Mouse (Mus musculus): Measurements from ENCODE around the gene Slc6a11. TPM values are rescaled to one million over a fixed set of nuclear protein-coding genes. Genes with fewer than 3 reads are reported as not detected.

Slc6a11 gene
- 0.13 and 0.17 TPM in 2 replicates for polyA plus RNA-seq (2015; fragmentation: Nextera tagmentation; extraction: Ambion mirVana)

DNA sequence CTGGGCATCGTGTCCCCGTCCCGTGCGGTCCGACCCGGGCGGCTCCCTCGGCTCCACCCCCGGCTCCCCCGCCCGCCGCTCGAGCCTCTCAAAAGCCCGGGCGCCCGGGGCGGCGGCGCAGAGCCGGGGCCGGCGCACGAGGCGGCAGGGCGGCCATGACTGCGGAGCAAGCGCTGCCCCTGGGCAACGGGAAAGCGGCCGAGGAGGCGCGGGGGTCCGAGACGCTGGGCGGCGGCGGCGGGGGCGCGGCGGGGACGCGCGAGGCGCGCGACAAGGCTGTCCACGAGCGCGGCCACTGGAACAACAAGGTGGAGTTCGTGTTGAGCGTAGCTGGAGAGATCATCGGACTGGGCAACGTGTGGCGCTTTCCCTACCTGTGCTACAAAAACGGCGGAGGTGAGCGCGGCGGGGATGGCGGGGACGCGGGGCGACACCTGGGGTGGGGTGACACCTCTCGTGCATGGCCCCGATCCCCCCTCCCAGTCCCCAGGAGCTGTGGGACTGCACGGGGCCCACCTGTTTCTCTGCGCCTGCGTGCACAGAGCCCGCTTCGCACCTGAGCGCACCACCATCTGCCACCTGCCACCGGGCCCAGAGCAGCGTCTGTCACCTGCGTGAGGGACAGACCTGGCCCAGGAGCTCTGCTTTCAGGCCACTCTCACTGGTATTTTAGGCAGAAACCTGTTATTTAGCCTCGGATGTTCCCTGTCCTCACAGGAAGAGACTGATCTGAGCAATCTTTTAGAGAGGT lies at the start of gene Slc6a11:
Gene Slc6a11, plus strand, starts transcription at position 120 of the 751 bp plus-strand sequence.
- H3K4me3 ChIP-seq (replicated peaks), result peak within 1 kb of the TSS; percentile 46
- H3K4me1 ChIP-seq, result peaks cover 8% of the 10 kb centered on the region
- WGBS, result 4% methylated on average over 75 of the region's 76 CpGs
- no peak within 1 kb of the TSS for H3K27ac ChIP-seq
- H3K36me3 ChIP-seq, result no peaks in the 10 kb centered on the region
- ATAC-seq (replicated peaks; ENCODE audit: low FRiP score), result 0 out of 2 replicates have a peak, but pooled peaks have one; percentile 43
- H3K4me2 ChIP-seq, result peak within 1 kb of the TSS; percentile 85
- H3K27me3 ChIP-seq, result peaks cover 66% of the 10 kb centered on the region
- no peak within 1 kb of the TSS for H3K9ac ChIP-seq
- no peaks in the 10 kb centered on the region for H3K9me3 ChIP-seq (replicated peaks)

DNA sequence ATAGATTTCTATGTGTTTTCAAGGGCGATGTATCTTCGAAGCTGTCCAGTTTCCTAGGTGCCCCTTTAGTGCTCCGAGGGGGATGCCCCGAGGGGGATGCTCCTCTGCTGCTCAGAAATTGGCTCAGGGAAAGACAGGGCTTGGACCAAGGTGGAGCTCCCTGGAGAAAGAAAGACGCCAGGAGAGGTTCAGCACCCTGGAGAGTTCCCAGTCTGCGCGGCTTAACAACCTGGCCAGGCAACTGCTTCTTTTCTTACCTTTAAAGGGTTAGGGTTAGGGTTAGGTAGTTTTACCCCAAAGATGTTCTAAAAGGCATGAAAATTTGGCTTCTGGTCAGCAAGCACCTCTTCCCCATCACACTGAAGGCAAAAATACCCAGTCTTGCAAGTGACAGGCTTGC lies 43.9 kb upstream of the Slc6a11 start:
- Histone ChIP-seq H3K27me3 (peaks cover 22% of the 10 kb centered on the region), H3K4me3 (replicated peaks) (no peak overlapping the region), H3K9me3 (replicated peaks) (no peaks in the 10 kb centered on the region), H3K4me2 (no peak overlapping the region), H3K27ac (no peak overlapping the region), H3K4me1 (no peaks in the 10 kb centered on the region), H3K9ac (no peak overlapping the region), H3K36me3 (no peaks in the 10 kb centered on the region)
- 24% methylated on average over 7 of the region's 7 CpGs for WGBS
- no peak for ATAC-seq (replicated peaks; ENCODE audit: low FRiP score)

DNA sequence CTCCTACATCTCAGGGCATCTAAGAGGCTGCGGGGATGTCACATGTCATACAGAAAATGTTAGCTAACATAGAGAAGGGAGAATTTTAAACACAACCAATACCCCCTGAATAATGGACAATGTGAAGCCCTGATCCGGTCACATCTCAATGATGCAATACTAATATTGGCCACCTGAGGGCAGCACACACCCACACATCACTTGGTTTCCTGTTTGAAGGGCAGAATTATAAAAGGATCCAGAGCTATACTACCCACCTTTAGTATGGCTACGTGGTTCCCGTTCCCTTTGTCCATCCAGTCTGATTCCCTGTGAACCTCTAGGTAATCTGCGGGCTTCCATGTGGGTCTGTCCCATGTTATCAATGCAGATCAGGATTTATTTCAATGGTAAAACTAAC lies 41.4 kb upstream of the Slc6a11 start:
- Histone ChIP-seq H3K36me3 (no peaks in the 10 kb centered on the region), H3K4me3 (replicated peaks) (no peak overlapping the region), H3K27me3 (peaks cover 20% of the 10 kb centered on the region), H3K4me2 (no peak overlapping the region), H3K27ac (no peak overlapping the region), H3K9me3 (replicated peaks) (no peaks in the 10 kb centered on the region), H3K9ac (no peak overlapping the region), H3K4me1 (no peaks in the 10 kb centered on the region)
- WGBS, result 18% methylated on average over 5 of the region's 5 CpGs
- no peak for ATAC-seq (replicated peaks; ENCODE audit: low FRiP score)

DNA sequence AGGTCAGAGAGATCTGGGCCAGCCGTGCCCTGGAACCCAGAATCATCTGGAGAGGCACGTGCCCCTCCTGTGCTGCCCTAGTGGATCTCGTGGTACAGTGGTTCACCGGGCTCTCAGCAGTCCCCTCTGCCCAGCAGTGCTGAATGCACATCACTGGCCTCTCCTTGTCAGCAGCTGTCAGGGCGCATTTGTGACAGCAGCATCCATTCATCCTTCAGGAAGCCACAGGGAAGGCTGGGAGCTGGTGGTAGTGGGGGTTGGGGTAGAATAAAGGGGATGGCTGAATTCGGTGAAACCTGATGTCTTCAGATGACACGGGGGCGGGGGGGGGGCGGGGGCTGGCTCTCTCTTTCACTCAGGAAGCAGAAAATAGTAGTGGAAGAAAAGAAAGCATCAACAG lies 38.8 kb upstream of the Slc6a11 start:
- peaks cover 19% of the 10 kb centered on the region for H3K27me3 ChIP-seq
- H3K9ac ChIP-seq, result no peak overlapping the region
- no peak overlapping the region for H3K27ac ChIP-seq
- H3K4me1 ChIP-seq, result no peaks in the 10 kb centered on the region
- no peaks in the 10 kb centered on the region for H3K36me3 ChIP-seq
- WGBS, result 59% methylated on average over 8 of the region's 9 CpGs
- no peak for ATAC-seq (replicated peaks; ENCODE audit: low FRiP score)
- no peak overlapping the region for H3K4me2 ChIP-seq
- H3K9me3 ChIP-seq (replicated peaks), result no peaks in the 10 kb centered on the region
- no peak overlapping the region for H3K4me3 ChIP-seq (replicated peaks)

DNA sequence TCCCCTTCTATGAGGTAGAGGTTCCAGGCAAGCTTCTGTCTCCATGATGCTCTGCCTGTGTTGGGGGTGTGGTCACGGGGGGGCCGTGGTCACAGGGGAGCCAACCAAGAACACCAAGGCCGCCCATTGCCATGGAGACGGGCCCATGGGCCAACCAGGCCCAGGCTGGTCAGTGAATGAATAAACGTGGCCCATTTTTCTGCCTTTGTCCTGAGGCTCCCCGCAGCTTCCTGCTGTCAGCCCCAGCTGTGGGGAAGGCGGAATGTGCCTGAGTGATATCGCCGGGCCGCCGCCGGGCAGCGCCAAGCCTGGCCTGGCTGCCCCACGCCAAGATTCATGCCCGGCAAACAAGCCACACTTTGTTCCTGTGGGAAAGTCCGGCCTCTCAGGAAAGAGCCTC lies 36.8 kb upstream of the Slc6a11 start:
- Histone ChIP-seq H3K4me2 (no peak overlapping the region), H3K27ac (no peak overlapping the region), H3K27me3 (no peaks in the 10 kb centered on the region; the same call in 1 of the 2 replicates), H3K4me3 (replicated peaks) (no peak overlapping the region), H3K9ac (no peak overlapping the region), H3K4me1 (no peaks in the 10 kb centered on the region), H3K36me3 (no peaks in the 10 kb centered on the region), H3K9me3 (replicated peaks) (no peaks in the 10 kb centered on the region)
- ATAC-seq (replicated peaks; ENCODE audit: low FRiP score), result no peak
- WGBS, result 72% methylated on average over 16 of the region's 16 CpGs

DNA sequence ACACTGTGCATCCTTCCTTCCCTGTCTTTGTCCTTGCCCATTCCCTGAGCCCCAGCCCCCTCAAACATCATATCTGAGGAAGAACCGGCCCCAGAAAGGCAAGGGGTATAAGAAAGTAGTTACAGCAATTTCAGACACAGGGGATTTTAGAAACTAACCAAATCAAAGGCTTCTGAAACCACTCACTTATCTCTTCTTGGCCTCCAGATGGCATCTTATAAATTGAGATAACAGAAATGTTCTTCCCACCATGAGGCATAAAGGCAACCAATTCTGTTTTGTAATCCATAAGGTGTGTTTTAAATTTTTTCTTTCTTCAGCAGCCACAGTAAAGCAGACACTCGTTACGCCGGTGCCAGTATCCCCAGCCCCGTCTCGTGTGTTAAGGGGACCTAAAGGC lies 34.5 kb upstream of the Slc6a11 start:
- Histone ChIP-seq H3K4me1 (no peaks in the 10 kb centered on the region), H3K9me3 (replicated peaks) (no peaks in the 10 kb centered on the region), H3K36me3 (no peaks in the 10 kb centered on the region), H3K27ac (no peak overlapping the region), H3K9ac (no peak overlapping the region), H3K27me3 (no peaks in the 10 kb centered on the region; the same call in 1 of the 2 replicates), H3K4me2 (no peak overlapping the region), H3K4me3 (replicated peaks) (no peak overlapping the region)
- ATAC-seq (replicated peaks; ENCODE audit: low FRiP score), result no peak
- 84% methylated on average over 6 of the region's 6 CpGs for WGBS

DNA sequence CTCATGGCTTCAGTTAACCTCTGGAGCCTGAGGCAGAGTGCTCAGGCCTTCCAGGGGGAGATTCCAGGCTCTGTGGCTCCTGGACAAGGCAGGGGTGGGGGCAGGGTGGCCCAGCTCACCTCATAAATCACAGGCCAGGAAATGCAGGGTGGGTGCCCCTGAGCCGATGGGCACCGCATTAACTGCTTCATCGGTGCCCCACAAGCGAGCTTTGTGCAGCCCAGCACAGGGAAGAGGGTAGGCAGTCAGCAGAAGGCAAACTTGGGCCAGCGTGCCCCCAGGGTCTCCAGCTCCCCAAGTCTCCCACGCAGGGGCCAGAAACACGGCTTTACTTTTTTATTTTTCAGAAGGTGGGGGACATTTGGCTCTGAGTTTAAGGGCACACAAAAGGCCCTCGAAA lies 29.1 kb upstream of the Slc6a11 start:
- H3K9me3 ChIP-seq (replicated peaks), result no peaks in the 10 kb centered on the region
- whole genome bisulfite sequencing, result 41% methylated on average over 8 of the region's 8 CpGs
- peaks cover 9% of the 10 kb centered on the region; the same call in 1 of the 2 replicates for H3K4me1 ChIP-seq
- no peak for ATAC-seq (replicated peaks; ENCODE audit: low FRiP score)
- no peak overlapping the region for H3K4me2 ChIP-seq
- no peak overlapping the region for H3K4me3 ChIP-seq (replicated peaks)
- no peaks in the 10 kb centered on the region; the same call in 1 of the 2 replicates for H3K27me3 ChIP-seq
- no peaks in the 10 kb centered on the region for H3K36me3 ChIP-seq
- H3K9ac ChIP-seq, result no peak overlapping the region
- H3K27ac ChIP-seq, result no peak overlapping the region

DNA sequence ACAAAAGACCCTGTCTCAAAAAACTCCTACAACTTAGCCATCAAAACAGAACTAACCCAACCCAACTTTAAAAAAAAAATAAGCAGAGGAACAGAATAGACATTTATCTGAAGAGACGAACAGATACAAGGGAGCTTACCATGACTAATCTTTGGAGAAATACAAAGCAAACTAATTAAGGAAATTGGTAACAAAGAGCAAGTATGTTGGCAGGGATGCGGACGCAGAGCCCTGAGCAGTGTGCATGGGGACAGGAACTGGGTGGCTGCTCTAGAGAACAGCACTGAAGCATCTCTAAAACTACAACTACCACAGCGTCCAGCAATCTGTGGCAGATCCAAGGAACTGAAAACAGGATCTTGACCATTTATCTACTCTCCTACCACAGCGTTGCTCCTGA lies 11.5 kb upstream of the Slc6a11 start:
- ATAC-seq (replicated peaks; ENCODE audit: low FRiP score), result no peak
- no peaks in the 10 kb centered on the region for H3K9me3 ChIP-seq (replicated peaks)
- no peak overlapping the region for H3K4me3 ChIP-seq (replicated peaks)
- WGBS, result 89% methylated on average over 5 of the region's 5 CpGs
- H3K4me1 ChIP-seq, result no peaks in the 10 kb centered on the region
- H3K36me3 ChIP-seq, result no peaks in the 10 kb centered on the region
- no peak overlapping the region for H3K4me2 ChIP-seq
- H3K27me3 ChIP-seq, result no peaks in the 10 kb centered on the region
- no peak overlapping the region for H3K27ac ChIP-seq
- H3K9ac ChIP-seq, result no peak overlapping the region

DNA sequence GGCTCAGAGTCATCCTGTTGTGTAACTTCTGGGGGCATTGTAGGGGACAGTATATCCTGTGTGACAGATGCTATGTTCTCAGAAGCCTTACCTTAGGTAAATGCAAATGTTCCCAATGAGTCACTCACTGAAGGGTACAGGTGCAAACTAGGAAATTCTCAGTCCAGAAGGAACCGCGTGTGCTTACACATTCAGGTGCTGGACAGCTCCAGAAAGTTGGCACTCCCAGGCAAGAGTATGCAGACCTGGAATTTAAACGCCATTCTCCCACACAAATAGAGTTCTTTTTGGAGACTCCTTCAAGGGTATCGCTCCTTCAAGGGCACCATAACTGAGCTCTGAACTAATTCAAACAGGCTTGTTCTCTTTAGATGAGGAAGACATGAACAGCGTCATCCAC lies 5.5 kb upstream of the Slc6a11 start:
- peaks cover 39% of the 10 kb centered on the region for H3K27me3 ChIP-seq
- no peak overlapping the region for H3K9ac ChIP-seq
- H3K4me3 ChIP-seq (replicated peaks), result no peak overlapping the region
- H3K27ac ChIP-seq, result no peak overlapping the region
- no peaks in the 10 kb centered on the region for H3K36me3 ChIP-seq
- ATAC-seq (replicated peaks; ENCODE audit: low FRiP score), result no peak
- no peak overlapping the region for H3K4me2 ChIP-seq
- 56% methylated on average over 5 of the region's 5 CpGs for WGBS
- no peaks in the 10 kb centered on the region for H3K9me3 ChIP-seq (replicated peaks)
- H3K4me1 ChIP-seq, result no peaks in the 10 kb centered on the region

DNA sequence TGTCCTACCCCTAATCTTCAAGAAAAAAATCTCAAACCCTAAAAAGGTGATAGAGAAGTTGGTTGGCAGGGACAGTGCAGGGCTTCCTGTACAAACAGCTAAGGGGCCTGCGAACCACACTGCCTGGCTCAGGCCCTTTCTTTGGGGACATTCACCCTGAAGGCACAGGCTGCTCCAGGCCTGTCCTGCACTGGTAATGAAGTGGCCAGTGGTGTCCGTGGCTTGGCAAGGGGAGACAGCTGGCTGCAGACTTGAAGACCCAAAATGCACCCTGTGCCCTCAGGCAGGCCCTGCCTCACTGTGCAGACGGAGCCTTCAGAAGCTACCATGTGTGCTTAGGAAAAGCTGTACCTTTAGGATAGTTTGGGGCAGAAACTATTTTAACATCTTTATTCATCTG lies 1.4 kb downstream of the Slc6a11 start:
- peaks cover 8% of the 10 kb centered on the region for H3K4me1 ChIP-seq
- H3K36me3 ChIP-seq, result no peaks in the 10 kb centered on the region
- H3K9me3 ChIP-seq (replicated peaks), result no peaks in the 10 kb centered on the region
- 76% methylated on average over 3 of the region's 3 CpGs for WGBS
- no peak overlapping the region for H3K4me3 ChIP-seq (replicated peaks)
- H3K27me3 ChIP-seq, result peaks cover 62% of the 10 kb centered on the region
- H3K9ac ChIP-seq, result no peak overlapping the region
- no peak for ATAC-seq (replicated peaks; ENCODE audit: low FRiP score)
- no peak overlapping the region for H3K4me2 ChIP-seq
- no peak overlapping the region for H3K27ac ChIP-seq

DNA sequence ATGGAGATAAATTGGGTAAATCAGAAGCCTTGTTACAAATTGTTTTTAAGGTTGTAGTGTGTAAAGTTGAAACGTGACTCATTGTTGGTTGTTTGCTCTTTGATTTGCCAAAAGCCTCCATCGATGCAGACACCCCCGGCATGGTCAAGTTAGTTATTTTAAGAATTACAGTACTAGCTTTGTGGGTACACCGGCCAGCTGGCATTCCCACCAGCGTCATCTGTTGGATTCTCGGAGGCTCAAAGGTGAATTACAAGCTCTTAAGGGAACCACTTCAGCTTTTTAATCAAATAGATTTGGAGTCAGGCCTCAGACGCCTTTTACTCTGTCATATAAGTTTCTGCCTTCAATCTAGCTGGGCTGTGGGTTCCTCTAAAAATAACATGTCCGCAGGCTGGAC lies 1.9 kb downstream of the Slc6a11 start:
- peaks cover 8% of the 10 kb centered on the region for H3K4me1 ChIP-seq
- 88% methylated on average over 8 of the region's 8 CpGs for WGBS
- H3K27me3 ChIP-seq, result peaks cover 63% of the 10 kb centered on the region
- H3K9me3 ChIP-seq (replicated peaks), result no peaks in the 10 kb centered on the region
- no peak overlapping the region for H3K27ac ChIP-seq
- H3K4me3 ChIP-seq (replicated peaks), result no peak overlapping the region
- no peak overlapping the region for H3K9ac ChIP-seq
- no peak overlapping the region for H3K4me2 ChIP-seq
- no peak for ATAC-seq (replicated peaks; ENCODE audit: low FRiP score)
- H3K36me3 ChIP-seq, result no peaks in the 10 kb centered on the region

DNA sequence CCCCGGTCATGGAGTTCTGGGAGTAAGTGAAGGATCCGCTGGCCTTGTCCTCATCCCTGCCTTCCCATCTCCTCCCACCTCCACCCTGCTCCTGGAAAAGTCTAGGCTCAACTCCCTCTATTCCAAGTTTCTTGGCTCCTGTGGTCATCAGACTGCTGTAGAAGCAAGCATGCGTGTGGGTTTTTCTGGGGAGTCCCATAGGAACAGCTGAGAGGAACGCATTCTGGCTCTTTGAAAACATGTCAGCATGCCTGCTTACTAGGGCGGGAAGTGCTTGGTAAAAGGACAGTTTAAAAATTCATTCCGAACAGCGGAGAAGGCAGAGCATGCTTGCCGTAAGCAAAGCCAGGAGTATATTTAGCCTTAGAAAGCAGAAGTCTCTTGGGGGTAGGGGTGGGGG lies 7.9 kb downstream of the Slc6a11 start:
- 87% methylated on average over 8 of the region's 8 CpGs for WGBS
- H3K27me3 ChIP-seq, result peaks cover 11% of the 10 kb centered on the region; the same call in 1 of the 2 replicates
- H3K9ac ChIP-seq, result no peak overlapping the region
- no peak overlapping the region for H3K27ac ChIP-seq
- no peak overlapping the region for H3K4me2 ChIP-seq
- H3K4me3 ChIP-seq (replicated peaks), result no peak overlapping the region
- no peak for ATAC-seq (replicated peaks; ENCODE audit: low FRiP score)
- no peaks in the 10 kb centered on the region for H3K4me1 ChIP-seq
- no peaks in the 10 kb centered on the region for H3K36me3 ChIP-seq
- H3K9me3 ChIP-seq (replicated peaks), result no peaks in the 10 kb centered on the region; the same call in 1 of the 2 replicates

DNA sequence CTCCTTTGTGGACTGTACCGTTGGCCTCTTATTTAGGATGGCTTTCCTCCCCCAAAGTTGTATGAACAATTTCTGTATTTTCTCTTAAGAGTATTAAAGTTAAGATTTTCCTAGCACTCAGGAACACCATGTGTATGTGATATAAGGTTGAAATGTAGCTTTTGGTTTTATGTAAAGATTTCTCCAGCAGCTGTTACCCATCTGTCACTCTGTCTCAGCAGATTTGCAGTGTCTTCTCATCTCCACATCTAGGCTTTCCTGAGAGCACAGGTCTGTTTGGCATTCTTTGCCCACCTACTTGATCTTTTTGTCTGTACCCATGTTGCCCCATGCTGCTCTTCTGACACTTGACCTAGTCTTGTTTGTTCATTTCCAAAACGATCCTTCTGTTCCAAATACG lies 10.4 kb downstream of the Slc6a11 start:
- no peak overlapping the region for H3K27ac ChIP-seq
- no peaks in the 10 kb centered on the region for H3K4me1 ChIP-seq
- H3K4me3 ChIP-seq (replicated peaks), result no peak overlapping the region
- no peaks in the 10 kb centered on the region; the same call in 1 of the 2 replicates for H3K9me3 ChIP-seq (replicated peaks)
- ATAC-seq (replicated peaks; ENCODE audit: low FRiP score), result no peak
- H3K4me2 ChIP-seq, result no peak overlapping the region
- H3K36me3 ChIP-seq, result no peaks in the 10 kb centered on the region
- 76% methylated on average over 3 of the region's 3 CpGs for WGBS
- peaks cover 15% of the 10 kb centered on the region; the same call in 1 of the 2 replicates for H3K27me3 ChIP-seq
- H3K9ac ChIP-seq, result no peak overlapping the region

All from kidney, embryonic 15.5 days (tissue).